Mouse (Mus musculus): ENCODE data around the gene Zfp934. TPM values are rescaled to one million over a fixed set of nuclear protein-coding genes. Genes with fewer than 3 reads are reported as not detected.
"Not testable (repeated sequence)": the region's sequence is repeated elsewhere in the genome, so short reads cannot be mapped to it uniquely, and the experiment has no call there.

Gene Zfp934
- 0.52 and 1.3 TPM in 2 replicates for polyA plus RNA-seq (2012; rRNA removed)

DNA sequence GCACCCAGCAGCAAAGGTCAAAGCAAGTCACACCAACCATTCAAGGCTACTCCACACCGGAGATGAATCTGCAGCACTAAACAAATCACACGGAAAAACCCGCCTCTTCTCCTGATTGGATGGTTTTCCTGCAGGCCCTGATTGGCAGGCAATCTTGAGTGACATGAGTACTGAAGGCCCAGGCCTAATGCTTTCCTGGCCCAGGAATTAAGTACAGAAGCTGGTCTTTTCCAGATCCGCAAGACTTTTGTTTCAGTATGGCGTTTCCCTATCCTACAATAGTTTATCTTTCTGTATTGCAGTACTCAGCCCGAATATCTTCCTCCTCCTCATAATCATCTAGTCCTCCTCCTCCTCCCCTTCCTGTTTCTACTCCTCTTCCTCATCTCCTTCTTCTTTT, at the start of gene Zfp934:
Gene Zfp934 (minus strand): TSS at position 101 of the 400 bp plus-strand sequence.
- 78% methylated on average over 3 of the region's 6 CpGs for WGBS
- not testable (repeated sequence) for DNase-seq; H3K4me1 ChIP-seq (ENCODE audit: control insufficient read depth, insufficient read depth, low read length); H3K4me3 ChIP-seq (replicated peaks; ENCODE audit: extremely low read depth, low read depth, low read length)

DNA sequence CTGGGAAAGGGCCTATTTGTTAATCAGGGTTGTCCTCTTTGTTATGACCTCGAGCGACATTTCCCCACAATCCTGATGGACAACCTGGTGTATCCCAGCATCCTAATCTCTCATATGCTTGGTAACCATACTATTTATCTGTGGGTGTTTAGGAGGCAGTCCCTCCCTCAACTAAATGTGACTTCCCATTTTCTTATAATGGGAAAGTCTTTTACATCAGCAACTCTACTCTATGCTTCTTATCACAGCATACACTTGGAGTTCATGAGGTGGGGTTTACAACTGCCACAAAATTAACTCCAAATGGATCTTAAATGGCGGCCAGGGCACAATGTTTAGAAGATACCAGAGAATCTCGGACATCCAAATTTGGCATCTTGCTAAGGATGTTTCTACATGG, 46.5 kb upstream of the Zfp934 start:
- not testable (repeated sequence) for DNase-seq; H3K4me3 ChIP-seq (replicated peaks; ENCODE audit: extremely low read depth, low read depth, low read length); H3K4me1 ChIP-seq (ENCODE audit: control insufficient read depth, insufficient read depth, low read length)
- WGBS = 95% methylated on average over 4 of the region's 4 CpGs

DNA sequence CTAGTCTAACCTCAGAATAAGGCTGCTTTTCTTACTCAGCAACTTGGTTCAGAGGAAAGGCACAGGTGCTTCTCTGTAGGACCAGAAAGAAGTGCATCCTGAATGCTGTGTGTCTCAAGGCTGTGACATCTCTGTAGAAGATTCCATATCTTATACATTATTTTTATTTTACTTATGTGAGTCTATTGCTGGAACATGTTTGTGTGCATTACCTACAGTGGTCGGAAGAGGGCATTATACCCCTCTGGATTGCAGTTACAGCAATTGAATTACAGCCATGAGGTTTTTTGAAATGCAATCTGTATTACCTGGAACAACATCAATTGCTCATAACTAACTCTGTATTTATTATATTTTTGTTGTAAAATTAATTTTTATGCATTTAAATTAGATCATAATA, 9.3 kb downstream of the Zfp934 start:
- H3K4me1 ChIP-seq (ENCODE audit: control insufficient read depth, insufficient read depth, low read length); DNase-seq; H3K4me3 ChIP-seq (replicated peaks; ENCODE audit: extremely low read depth, low read depth, low read length): not testable (repeated sequence)
- WGBS = 22% methylated on average over 1 of the region's 1 CpGs

- peak; percentile 73 for DNase-seq
- not testable (repeated sequence) for H3K4me3 ChIP-seq (replicated peaks; ENCODE audit: extremely low read depth, low read depth, low read length); H3K4me1 ChIP-seq (ENCODE audit: control insufficient read depth, insufficient read depth, low read length)
- 5% methylated on average over 27 of the region's 27 CpGs for WGBS
These were observed 12.5 kb downstream of the Zfp934 start, which contains the start of gene Zfp935 for GRCm38 (mm10) chr13:62558189-62559110. Gene Zfp935 (minus strand): TSS chr13:62558511.

DNA sequence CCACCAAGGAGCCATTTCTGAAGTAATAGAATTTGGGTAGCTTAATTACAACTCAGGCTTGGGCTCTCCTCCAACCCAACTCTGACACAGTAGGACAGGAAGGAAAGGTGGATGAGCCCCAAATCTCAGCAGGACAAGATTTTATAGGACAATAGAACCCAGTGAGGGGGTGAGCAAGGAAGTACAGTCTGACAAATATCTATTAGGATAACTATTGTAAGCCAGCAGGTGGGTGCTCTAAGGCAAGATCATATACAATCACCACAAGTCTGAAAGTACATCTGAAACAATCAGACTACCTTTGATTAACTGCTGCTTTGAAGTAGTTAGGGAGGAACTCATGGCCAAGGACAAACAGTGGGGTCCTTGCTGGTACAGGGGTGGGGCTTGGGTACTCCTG, 40.9 kb downstream of the Zfp934 start:
- H3K4me1 ChIP-seq (ENCODE audit: control insufficient read depth, insufficient read depth, low read length); DNase-seq; H3K4me3 ChIP-seq (replicated peaks; ENCODE audit: extremely low read depth, low read depth, low read length): not testable (repeated sequence)

DNA sequence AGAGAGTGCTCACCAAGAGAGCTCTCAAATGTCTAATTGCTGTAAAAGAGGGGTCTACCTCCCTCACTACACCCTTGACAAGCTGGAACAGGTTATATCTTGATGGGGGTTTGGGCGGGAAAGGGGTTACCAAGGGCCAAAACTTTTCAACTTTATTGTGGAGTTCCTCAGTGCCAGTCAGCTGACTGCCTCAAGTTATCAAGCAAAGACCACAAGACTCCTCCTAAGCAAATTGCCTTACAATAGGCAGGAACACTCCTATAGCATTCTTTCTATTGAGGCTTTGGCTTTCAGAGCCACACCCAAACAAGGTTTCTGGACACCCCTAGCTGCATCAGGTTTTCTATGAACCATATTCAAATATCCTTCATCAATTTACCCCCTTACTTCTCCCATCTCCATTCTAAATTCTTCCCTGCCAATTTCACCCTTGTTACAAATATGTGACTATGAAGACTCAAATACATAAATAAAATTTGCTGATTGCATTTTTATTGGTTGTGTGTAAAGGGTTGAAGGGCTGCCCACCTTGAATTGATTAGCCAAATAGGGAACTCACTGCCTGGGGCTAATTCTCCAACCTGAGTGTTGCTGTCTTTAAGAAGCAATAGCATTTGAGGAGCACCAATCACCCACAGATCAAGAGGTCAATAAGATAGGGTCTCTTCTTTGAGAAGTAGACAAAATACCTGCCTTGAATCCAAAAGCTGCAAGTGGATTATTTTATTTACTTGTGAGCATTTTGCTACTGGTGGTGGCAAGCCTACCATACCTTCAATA, 60.2 kb downstream of the Zfp934 start:
- not testable (repeated sequence) for DNase-seq; H3K4me3 ChIP-seq (replicated peaks; ENCODE audit: extremely low read depth, low read depth, low read length); H3K4me1 ChIP-seq (ENCODE audit: control insufficient read depth, insufficient read depth, low read length)
- 77% methylated on average over 1 of the region's 1 CpGs for WGBS

GRCm38 (mm10) chr13:62472661-62473060, 98.3 kb downstream of the Zfp934 start:
- 89% methylated on average over 8 of the region's 8 CpGs for WGBS

GRCm38 (mm10) chr13:62469947-62470346, 101.1 kb downstream of the Zfp934 start:
- 0 out of 2 replicates have a peak, but pooled peaks have one; percentile 18 for TF ChIP-seq CTCF (IDR thresholded peaks at IDR 0.05; ENCODE audit: insufficient read depth, low read length)
- not testable (repeated sequence) for H3K4me3 ChIP-seq (replicated peaks; ENCODE audit: extremely low read depth, low read depth, low read length); H3K4me1 ChIP-seq (ENCODE audit: control insufficient read depth, insufficient read depth, low read length); DNase-seq

More at GRCm38 (mm10) chr13:62472661-62473060, 98.3 kb downstream of the Zfp934 start:
- DNase-seq; H3K4me1 ChIP-seq (ENCODE audit: control insufficient read depth, insufficient read depth, low read length); H3K4me3 ChIP-seq (replicated peaks; ENCODE audit: extremely low read depth, low read depth, low read length): not testable (repeated sequence)

DNA sequence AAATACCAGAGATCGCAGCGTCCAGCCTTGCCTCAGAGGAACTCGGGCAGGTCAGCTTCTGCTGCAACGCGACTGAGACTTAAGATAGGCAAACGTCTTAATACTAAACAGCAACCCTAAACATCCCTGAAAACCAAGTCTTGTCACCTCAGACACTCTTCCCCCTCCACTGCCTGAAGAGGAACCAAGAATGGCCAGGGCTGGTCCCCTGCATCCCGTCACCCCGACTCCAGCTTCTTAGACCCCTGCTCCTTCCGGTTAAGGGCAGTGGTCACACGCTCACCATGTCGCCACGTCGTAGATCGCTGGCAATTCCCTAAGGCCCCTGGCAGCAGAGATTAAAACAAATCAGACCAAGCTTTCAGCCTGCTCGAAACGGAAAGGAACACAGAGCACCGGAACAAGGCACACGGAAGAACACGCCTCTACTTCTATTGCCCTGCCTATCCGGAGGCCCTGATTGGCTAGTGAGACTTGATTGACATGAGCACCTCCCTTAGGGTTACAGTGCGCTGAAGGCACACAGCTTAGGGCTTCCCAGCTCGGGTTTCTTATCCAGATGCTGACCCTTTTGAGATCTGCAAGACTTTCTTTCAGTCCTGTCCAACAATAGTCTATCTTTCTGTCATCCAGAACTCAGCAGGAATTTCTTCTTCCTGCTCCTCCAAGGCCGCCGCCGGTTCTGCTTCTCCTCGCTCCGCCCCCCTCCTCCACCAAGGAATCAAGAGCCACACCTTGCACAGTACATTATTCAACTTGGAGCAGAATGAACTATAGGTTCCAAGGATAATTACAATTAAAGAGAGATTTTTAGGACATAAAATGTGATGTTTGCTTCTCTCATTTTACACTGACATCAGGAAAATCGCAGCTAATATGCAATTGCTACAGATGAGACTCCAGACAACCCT, 104.3 kb downstream of the Zfp934 start, which contains the start of gene Gm49359:
Gene Gm49359 (minus strand): TSS at position 409 of the 911 bp plus-strand sequence.
- H3K4me3 ChIP-seq (replicated peaks; ENCODE audit: extremely low read depth, low read depth, low read length) = peak within 1 kb of the TSS; percentile 97
- DNase-seq = peak; percentile 84
- WGBS = 1% methylated on average over 28 of the region's 28 CpGs
- TF ChIP-seq POLR2A (IDR thresholded peaks at IDR 0.05; ENCODE audit: borderline replicate concordance, extremely low read depth, low read depth, low read length) = peak; percentile 51; the same call in 1 of the 2 replicates
- H3K4me1 ChIP-seq (ENCODE audit: control insufficient read depth, insufficient read depth, low read length) = not testable (repeated sequence)

Other genes with a start within 250 kb of the Zfp934 start
- gene Gm3604, start 188.0 kb downstream of the Zfp934 start, polyA plus RNA-seq (2012; rRNA removed) = 0.14 and 0.21 TPM in 2 replicates
- 0.60 and 1.3 TPM in 2 replicates for gene Gm49359, start 104.4 kb downstream of the Zfp934 start, polyA plus RNA-seq (2012; rRNA removed)
- gene Zfp935, start 12.7 kb downstream of the Zfp934 start, polyA plus RNA-seq (2012; rRNA removed) = not detected in 2 replicates
- 0.20 and 0.22 TPM in 2 replicates for gene 6720489N17Rik, start 53.0 kb upstream of the Zfp934 start, polyA plus RNA-seq (2012; rRNA removed)
- 0.36 and 1.5 TPM in 2 replicates for gene Platr25, start 189.5 kb upstream of the Zfp934 start, polyA plus RNA-seq (2012; rRNA removed)
- 0.95 and 1.4 TPM in 2 replicates for gene Gm5141, start 214.6 kb upstream of the Zfp934 start, polyA plus RNA-seq (2012; rRNA removed)

Measured in lung, adult 2 months (tissue).